Mouse (Mus musculus) liver, adult 2 months (tissue): ENCODE data around the gene Topors. TPM values are rescaled to one million over a fixed set of nuclear protein-coding genes. Genes with fewer than 3 reads are reported as not detected.

ENCODE experiments used
- DNase-seq: peaks from one replicate; pipeline ENCODE4 v3.0.0-alpha.2; 2011; ENCODE audit warnings: low read depth, low spot score; ENCODE audit errors: extremely low read depth
- H3K27ac ChIP-seq: fragments of 200-500 bp; replicated peaks from 2 replicates; pipeline ENCODE4 v1.5.1; 2012; ENCODE audit warnings: low read depth, mild to moderate bottlenecking, control low read depth, inconsistent platforms, low read length; ENCODE audit not compliant: insufficient read depth
- H3K27me3 ChIP-seq: fragments of 200-500 bp; 2 replicates; pipeline ENCODE4 v1.6.1; 2012; ENCODE audit warnings: mild to moderate bottlenecking, moderate library complexity, low read length, inconsistent platforms; ENCODE audit not compliant: control insufficient read depth, insufficient read depth
- H3K36me3 ChIP-seq: fragments of 200-500 bp; 2 replicates; pipeline ENCODE4 v1.6.1; 2012; ENCODE audit warnings: low read length, inconsistent platforms; ENCODE audit not compliant: control insufficient read depth, insufficient read depth
- H3K4me1 ChIP-seq: fragments of 200-500 bp; 2 replicates; pipeline ENCODE4 v1.6.1; 2011; ENCODE audit warnings: low read length; ENCODE audit not compliant: control insufficient read depth, insufficient read depth
- H3K4me3 ChIP-seq: fragments of 200-500 bp; 2 replicates; pipeline ENCODE4 v1.5.1; 2011; ENCODE audit warnings: low read depth, mild to moderate bottlenecking, control low read depth, low read length, moderate library complexity; ENCODE audit not compliant: insufficient read depth
- H3K79me2 ChIP-seq: fragments of 200-500 bp; 2 replicates; pipeline ENCODE4 v1.6.1; 2012; ENCODE audit warnings: inconsistent platforms, mild to moderate bottlenecking, low read length, moderate library complexity; ENCODE audit not compliant: control insufficient read depth, insufficient read depth
- H3K9ac ChIP-seq: fragments of 200-500 bp; 2 replicates; pipeline ENCODE4 v1.6.1; 2012; ENCODE audit warnings: low read depth, mild to moderate bottlenecking, control low read depth, inconsistent platforms, low read length
- CTCF ChIP-seq: fragments of 200-500 bp; IDR thresholded peaks from 2 replicates; pipeline ENCODE4 v1.5.1; 2011; ENCODE audit warnings: low read depth, low read length, control low read depth
- POLR2A ChIP-seq: fragments of 200-500 bp; IDR thresholded peaks from 2 replicates; pipeline ENCODE4 v1.6.1; 2011; ENCODE audit warnings: low read length, control low read depth; ENCODE audit not compliant: insufficient read depth; ENCODE audit errors: extremely low read depth
- WGBS: fragments of 180-500 bp; shearing (Covaris S2); methylation state at CpG from one replicate; pipeline ENCODE4 v1.1.7; 2018; 5-methylcytosine and 5-hydroxymethylcytosine counted together
- polyA plus RNA-seq: library from polyadenylated mRNA; depleted of rRNA; stranded (reverse); fragments of >200 nt; gene quantifications from 2 replicates; pipeline ENCODE4 v1.2.3, GENCODE M21; 2012
- total RNA-seq: library from RNA; depleted of rRNA; stranded (reverse); fragments of >200 nt; gene quantifications from 2 replicates; pipeline ENCODE4 v1.2.3, GENCODE M21; 2014

Gene Topors
- total and polyA plus RNA-seq, 2 experiments = 2.7 to 23.1 TPM

GRCm38 (mm10) chr4:40285582-40285981 is 15.9 kb upstream of the Topors start:
- H3K36me3 ChIP-seq = no peaks in the 10 kb centered on the region
- no peaks in the 10 kb centered on the region for H3K27me3 ChIP-seq
- no peak overlapping the region for H3K9ac ChIP-seq
- TF ChIP-seq POLR2A (no peak), CTCF (peak; percentile 67)
- H3K27ac ChIP-seq = no peak overlapping the region
- WGBS = 10% methylated on average over 4 of the region's 4 CpGs
- H3K4me3 ChIP-seq = no peak overlapping the region
- no peaks in the 10 kb centered on the region for H3K4me1 ChIP-seq
- H3K79me2 ChIP-seq = no peaks in the 10 kb centered on the region
- DNase-seq = peak; percentile 53

DNA sequence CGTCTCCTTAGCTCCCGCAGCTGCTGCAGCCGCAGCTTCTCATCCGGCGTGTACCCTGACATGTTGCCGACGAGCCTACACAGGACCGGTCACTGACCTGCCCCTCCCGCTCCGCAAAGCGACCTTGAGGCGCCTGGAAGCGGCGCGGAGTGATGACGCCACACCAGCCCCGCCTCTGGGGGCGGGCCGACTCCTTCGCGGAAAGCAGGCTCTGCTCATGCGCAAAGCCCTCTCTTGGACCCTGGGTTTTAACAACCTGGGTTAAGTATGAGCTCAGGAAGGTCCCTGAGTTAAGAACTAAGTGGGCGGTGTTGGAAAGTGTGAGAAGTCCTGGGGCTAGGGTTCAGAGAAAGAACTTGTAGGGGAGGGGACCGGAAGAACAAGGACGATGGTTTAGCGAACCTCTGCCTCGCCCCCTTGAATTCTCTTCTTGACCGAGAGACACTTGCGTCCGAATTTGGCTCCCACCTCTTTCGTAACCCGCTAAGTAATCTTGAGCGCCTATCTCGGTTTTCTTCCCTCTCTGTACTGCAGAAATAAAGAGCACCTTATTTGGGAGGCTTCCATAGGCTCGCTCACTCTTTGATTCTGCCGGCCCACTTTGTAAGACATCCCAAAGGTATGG is 9.7 kb upstream of the Topors start, which contains the start of gene Ndufb6:
Gene Ndufb6, minus strand, starts transcription at position 146 of the 625 bp plus-strand sequence.
- TF ChIP-seq CTCF = no peak
- TF ChIP-seq POLR2A = 0 out of 2 replicates have a peak, but pooled peaks have one; percentile 63
- WGBS = under 1% methylated on average over 36 of the region's 36 CpGs
- Histone ChIP-seq H3K9ac (peak within 1 kb of the TSS; percentile 91), H3K27me3 (no peaks in the 10 kb centered on the region), H3K4me3 (peak within 1 kb of the TSS; percentile 96), H3K36me3 (peaks cover 15% of the 10 kb centered on the region), H3K27ac (peak within 1 kb of the TSS; percentile 90), H3K4me1 (no peaks in the 10 kb centered on the region), H3K79me2 (peaks cover 19% of the 10 kb centered on the region)
- peak; percentile 84 for DNase-seq

DNA sequence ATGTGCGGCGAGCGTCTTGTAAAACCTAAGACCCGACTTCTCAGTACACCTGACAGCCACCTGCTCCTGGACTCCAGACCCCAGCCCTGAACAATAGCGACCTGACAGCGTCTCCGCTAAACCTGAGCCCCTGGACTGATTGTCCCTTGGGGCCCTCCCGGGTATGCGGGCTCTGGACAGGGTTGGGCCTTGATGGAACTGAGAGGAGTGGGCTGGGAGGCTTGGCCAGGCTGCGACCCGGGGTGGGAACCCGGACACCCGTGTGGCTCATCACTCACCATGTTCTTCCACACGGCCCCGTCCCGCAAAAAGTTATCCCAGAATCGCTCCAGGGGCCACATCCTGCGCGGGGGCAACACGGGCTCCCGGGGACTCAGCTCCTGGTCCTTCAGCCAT is 9.2 kb upstream of the Topors start:
- H3K9ac ChIP-seq = peak overlapping the region; percentile 91
- no peaks in the 10 kb centered on the region for H3K27me3 ChIP-seq
- peaks cover 19% of the 10 kb centered on the region for H3K79me2 ChIP-seq
- H3K36me3 ChIP-seq = peaks cover 16% of the 10 kb centered on the region
- H3K4me3 ChIP-seq = peak overlapping the region; percentile 96
- under 1% methylated on average over 21 of the region's 21 CpGs for WGBS
- H3K4me1 ChIP-seq = no peaks in the 10 kb centered on the region
- DNase-seq = peak; percentile 15
- H3K27ac ChIP-seq = peak overlapping the region; percentile 72
- TF ChIP-seq CTCF = no peak
- TF ChIP-seq POLR2A = no peak

DNA sequence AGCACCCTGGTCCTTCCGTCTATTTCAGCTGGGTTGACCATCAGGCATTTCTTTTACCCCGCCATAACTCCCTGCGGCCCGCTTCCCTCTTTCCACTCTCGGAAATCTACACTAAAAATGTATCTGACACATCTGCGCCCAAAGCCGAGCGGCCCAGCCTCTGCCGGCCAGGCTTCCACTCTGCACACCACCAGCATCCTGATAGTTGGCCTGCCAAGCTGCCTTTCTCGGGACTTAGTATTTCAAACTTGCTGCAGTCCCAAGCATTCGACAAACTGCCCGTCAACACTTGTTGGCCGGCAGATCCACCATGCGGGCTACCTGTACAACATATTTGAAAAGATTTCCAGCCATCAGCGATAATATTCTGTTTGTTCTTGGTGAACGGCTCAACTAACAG is 815 bp downstream of the Topors start:
- Histone ChIP-seq H3K79me2 (peaks cover 20% of the 10 kb centered on the region; the same call in 1 of the 2 replicates), H3K4me3 (peak overlapping the region; percentile 92), H3K27me3 (no peaks in the 10 kb centered on the region), H3K36me3 (peaks cover 4% of the 10 kb centered on the region; the same call in 1 of the 2 replicates), H3K9ac (peak overlapping the region; percentile 84), H3K4me1 (peaks cover 6% of the 10 kb centered on the region), H3K27ac (peak overlapping the region; percentile 94)
- TF ChIP-seq CTCF (no peak), POLR2A (no peak)
- under 1% methylated on average over 16 of the region's 16 CpGs for WGBS
- DNase-seq = no peak

DNA sequence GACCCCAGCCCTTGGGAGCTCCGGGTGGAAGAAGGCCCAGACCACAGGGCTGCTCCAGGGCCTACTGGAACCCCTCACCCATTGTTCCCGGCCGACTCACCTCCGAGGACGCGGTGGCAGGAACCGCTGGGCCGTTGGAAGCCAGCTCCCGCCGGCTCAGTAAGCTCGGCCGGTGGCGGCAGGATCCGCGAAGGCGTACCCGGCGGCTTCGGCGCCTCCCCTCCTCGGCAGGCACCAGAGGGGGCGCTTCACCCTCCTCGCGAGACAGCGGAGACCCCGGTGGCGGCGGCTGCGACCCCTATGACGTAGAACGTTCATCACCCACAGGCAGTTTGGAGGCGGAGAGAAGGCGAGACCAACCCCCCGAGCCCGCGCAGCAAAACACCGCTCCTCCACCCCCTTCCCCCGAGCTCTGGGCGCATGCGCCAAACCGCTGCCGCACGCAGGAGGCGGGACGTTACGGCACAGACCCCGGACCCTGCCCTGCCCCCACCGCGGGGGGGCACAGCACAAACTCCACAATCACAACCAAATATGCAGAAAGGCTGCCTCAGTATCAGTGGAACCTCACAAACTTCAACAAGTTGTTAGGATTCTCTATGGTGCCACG is 1.3 kb downstream of the Topors start:
- Histone ChIP-seq H3K4me1 (peaks cover 6% of the 10 kb centered on the region), H3K27ac (peak overlapping the region; percentile 94), H3K36me3 (peaks cover 4% of the 10 kb centered on the region; the same call in 1 of the 2 replicates), H3K27me3 (no peaks in the 10 kb centered on the region), H3K9ac (peak overlapping the region; percentile 86), H3K4me3 (peak overlapping the region; percentile 92), H3K79me2 (peaks cover 20% of the 10 kb centered on the region; the same call in 1 of the 2 replicates)
- peak; percentile 71 for DNase-seq
- peak; percentile 12; the same call in 1 of the 2 replicates for TF ChIP-seq CTCF
- TF ChIP-seq POLR2A = no peak
- WGBS = under 1% methylated on average over 50 of the region's 50 CpGs
